Mouse (Mus musculus) spleen, postnatal 14 days (tissue): ENCODE data around the gene Rab5b.

ENCODE experiments used
- DNase-seq, 2 experiments: peaks; one replicate each; pipeline ENCODE4 v3.0.0; 2021 to 2022; ENCODE audit warnings: low spot score in 2 of 2

Gene Rab5b

DNA sequence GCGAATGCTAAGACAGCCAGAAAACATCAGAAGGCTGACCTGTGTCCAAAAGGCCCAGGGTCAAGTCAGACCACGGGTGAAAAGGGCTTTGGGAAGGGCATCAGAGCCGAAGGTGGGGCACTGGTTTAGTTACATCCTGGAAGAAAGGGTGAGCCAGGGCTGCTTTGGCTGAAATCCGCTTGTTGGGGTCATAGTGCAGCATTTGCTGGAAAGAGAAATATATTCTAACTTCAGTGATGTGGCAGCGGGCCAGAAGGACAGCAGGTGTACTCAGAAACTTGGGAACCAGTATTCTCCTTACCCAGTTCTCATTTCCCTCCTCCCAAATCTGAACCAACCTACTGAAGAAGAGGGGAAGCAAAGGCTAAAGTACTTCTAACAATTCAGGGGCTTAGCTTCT is 2.9 kb upstream of the Rab5b start:
- no peak for DNase-seq

DNA sequence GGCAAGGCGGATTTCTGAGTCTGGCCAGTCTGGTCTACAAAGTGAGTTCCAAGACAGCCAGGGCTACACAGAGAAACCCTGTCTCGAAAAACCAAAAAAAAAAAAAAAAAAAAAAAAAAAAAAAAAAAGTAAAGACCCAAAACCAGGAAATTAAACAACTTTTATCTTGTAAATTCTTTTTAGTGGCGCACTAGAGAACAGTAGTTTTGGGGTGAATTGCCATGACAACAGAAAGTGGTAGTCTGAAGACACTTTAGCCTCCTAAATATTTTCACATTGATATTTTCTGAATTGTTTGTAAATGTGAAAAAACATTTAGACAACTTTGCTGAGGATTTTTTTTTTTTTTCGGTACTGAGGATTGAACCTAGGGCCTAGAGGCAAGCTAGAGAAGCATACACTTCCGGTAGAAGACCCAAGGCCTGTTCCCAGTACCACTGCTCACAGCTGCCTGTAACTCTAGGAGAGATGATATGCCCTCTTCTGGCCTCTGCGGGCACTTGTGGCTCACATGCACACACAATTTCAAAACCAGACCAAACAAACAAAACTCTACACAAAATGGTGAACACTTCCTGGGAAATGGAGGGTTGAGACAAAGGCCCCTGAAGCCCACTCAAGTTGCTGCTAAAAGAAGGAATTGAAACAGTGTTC is 1.1 kb upstream of the Rab5b start:
- DNase-seq: no peak

DNA sequence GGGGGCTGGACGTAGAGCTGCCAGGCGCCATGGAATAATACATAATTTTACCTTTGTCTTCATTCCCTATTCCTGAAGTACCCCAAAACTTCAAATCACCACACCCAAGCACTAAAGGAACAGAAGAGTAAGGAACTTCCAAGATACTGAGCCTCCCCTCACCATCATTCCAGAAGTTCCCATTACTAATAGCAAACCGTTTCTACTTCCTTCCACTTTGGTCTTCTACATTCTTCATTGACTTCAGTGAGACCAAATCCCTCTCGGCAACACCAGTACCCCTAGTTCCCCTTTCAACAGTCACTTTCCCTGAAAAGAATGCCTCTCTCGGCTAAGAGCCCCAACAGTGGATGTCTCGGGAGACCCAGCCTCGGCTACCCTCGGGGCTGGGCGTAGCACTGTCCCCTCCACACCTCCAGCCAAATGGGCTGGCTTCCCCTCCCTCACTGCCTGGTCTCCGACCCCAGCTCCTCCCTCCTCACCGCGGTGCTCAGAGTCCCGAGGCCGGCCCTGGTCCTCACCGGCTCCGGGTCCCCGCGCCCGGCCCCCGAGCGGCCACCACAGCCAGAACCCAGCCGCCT is 563 bp downstream of the Rab5b start:
- no peak for DNase-seq

DNA sequence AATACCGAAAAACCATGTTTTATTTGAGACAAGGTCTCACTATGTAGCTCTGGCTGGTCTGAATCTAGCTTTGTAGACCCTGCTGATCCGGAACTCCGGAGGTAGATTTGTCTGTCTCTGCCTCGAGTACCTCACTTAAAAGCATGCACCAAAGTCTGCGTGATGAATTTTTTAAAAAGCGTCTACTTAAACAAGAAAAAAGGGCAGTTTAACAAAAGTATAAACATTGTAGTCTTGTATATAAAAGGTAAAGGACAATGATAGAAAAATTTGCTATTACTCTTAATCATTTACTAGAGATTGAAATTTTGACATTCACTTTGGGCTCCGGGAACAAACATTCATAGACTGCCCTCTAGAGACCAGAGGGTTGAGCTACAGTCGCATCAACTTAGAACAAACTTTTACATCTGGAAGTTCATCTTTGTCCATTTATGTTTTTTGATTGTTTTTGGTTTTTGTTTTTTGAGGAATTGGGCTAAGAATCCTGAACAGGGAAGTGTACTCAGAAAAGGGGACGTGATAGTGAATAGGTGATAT is 21.5 kb downstream of the Rab5b start:
- no peak for DNase-seq

DNA sequence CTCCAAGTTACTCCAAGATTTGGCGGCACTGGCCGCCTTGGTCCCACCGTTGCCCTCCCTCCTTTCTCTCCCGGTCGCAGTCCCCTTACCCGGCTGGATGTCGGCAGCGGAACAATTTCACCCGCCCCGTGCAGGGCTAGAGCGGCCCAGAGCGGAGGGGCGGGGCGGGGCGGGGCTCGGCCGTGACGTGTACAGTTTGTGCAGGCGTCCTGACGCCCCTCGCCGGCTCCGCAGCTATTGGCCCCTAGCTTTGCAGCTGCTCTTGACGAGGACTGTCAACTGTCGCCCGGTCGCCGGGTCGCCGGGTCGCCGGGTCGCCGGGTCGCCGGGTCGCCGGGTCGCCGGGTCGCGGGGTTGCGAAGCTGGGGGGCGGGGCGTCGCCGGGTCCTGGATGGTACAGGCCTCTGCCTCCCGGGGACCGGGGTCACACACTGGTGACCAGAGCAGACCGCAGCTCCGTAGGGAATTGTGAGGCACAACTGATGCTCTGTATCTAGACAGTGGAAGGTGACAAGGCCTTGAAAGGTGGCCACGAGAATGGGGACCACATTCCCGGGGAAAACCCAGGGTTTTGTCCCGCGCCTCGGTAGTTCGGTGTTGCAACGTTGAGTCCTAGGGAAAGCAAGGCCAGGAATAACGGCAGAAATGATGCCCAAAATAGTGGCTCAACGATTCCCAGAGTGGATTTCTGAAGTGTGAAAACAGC is 22.1 kb downstream of the Rab5b start, which contains the start of gene Suox:
Gene Suox (minus strand): TSS at position 311 of the 706 bp plus-strand sequence.
- peak; percentile 67 to 68 for DNase-seq

DNA sequence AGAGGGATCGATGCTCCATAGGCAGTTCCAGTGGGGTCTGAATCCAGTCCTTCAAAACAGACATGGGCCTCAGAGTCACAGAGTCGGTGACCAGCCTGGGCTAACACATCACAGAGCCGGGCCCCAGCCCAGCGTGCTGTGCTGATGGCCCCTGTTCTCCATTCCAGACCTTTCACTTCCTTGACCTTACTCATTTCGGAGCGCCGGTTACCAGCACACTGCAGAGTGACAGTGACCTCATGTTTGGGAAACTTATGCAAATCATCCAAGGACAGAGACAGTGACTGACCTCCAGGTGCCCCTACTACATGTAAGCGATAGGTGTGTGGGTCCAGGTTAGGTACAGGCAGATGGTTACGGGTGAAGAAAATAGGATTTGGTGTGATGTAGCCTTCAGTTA is 24.9 kb downstream of the Rab5b start:
- no peak for DNase-seq

DNA sequence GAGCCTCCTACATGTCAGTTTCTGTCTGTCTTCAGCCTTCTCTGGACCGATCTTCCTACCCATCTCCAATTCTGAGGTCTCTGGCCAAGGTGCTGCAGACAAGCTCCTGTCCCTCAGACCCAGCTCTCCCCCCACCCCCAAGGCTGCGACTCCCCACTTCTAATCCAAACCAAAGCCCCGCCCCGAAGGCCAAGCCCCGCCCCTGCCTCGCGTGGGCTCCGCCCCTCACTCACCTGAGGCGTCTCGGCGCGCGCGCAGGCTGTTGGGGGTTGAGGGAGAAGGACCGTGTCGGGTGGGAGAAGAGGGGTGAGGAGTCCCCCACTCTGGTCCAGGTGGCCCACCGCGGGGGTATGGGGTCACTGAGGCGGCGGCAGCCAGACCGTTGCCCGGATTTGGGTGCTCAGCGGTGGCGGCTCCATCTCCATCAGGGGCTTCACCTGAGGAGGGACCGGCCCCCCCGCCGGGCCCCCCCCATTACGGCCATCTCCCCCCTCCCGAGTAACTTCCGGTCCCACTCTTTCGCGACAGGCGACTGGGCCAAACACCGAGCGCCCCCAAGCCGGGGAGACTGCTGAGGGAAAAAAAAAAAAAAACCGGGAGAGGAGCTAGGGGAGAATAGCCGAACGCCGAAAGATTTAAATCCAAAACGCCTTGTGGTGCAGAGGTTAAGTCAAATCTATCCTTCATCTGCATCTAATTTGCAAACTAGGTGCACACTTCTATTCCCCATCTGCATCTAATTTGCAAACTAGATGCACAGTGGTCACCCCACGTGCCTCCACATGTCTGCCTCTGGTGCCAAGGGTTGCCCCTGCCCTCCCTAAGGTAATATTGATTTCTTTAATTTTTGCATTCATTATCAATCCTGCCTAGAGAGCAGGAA is 27.0 kb downstream of the Rab5b start:
- peak; percentile 40 to 57 for DNase-seq

DNA sequence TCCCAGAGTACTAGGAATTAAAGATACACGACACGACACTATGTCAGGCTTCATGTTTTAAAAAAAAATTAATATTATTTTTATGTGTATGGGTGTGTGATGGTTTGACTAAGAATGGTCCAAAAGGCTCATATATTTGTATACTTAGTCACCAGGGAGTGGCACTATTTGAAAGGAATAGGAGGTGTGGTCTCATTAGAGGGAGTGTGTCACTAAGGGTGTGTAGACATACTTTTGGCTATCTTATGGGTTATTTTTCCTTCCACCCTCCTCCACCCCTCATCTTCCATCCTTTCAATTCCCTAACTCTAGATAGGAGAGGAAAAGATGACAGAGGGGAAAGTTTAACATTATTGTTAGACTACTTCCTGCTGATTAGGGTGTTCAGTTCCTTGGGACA is 30.3 kb downstream of the Rab5b start:
- DNase-seq: no peak

DNA sequence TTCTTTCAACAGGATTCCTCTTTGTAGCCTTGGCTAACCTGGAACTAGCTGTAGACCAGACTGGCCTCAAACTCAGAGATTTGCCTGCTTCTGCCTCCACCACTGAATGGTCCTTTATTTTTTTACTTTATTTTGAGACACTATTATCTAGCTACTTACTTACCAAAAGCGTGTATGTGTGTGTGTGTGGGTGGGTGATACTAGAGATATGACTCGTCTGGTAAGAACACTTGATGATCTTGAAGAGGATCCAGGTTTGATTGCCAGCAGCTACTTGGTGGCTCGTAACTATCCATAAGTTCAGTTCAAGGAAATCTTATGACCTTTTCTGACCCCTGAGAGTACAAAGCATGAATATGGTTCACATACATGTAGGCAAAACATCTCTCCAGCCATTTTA is 30.8 kb downstream of the Rab5b start:
- no peak for DNase-seq

DNA sequence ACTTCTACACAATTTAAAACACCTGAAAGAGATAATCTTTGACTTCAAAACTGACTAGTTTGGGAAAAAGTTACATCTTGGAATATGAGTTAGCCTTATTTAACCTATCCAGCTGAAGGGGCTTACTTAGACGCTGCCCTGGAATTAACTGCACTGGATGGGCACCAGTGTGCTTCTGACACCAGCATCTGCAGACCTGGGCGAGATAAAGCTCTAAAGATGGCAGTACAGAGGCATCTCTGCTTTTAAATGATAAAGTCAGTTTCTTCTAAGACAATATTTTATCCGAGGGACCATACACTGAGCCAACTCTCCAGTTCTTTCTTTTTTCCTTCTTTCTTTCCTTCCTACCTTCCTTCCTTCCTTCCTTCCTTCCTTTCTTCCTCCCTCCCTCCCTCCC is 31.3 kb downstream of the Rab5b start:
- DNase-seq: no peak

DNA sequence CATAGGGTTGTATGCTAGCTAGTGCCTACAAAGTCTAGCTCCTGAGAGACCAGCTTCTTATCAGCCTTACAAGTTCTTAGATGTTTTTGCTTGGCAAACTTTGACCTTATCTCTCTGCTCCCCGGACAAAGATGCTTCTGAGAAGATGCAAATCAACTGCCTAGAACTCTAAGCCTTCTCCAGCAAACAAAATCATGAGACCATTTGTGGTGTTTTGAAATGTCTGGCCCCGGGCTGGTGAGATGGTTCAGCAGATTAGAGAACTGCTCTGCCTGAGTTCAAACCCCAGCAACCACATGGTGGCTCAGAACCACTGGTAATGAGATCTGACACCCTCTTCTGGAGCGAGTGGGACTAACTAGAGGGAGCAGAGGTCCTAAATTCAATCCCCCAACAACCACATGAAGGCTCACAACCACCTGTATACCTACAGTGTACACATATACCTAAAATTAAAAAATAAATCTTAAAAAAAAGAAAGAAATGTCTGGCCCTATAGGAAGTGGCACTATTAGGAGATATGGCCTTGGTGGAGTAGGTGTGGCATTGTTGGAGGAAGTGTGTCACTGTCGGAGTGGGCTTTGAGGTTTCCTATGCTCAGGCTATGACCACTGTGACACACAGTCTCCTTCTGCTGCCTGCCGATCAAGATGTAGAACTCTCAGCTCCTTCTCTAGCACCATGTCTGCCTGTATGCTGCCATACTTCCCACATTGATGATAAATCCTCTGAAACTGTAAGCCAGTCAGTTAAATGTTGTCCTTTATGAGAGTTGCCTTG is 32.4 kb downstream of the Rab5b start:
- DNase-seq: no peak

DNA sequence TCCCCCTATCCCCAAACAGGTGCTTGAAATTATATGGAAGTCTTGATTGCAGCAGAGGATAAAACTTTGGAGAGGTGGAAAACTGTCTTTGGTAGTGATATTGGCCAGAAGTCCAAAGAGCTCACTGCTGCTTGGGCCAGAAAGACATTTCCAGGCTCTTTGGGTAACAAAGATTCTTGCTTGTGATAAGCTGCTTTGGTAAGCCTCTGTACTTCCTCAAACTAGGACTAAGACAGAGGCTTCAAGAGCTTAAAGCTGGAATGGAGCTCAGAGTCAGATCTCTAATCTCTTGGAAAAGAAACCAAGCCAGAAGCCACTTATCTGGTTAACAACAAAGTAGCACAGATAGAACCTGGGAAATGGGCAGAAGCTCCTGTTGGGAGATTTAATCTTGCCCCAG is 33.6 kb downstream of the Rab5b start:
- DNase-seq: no peak

DNA sequence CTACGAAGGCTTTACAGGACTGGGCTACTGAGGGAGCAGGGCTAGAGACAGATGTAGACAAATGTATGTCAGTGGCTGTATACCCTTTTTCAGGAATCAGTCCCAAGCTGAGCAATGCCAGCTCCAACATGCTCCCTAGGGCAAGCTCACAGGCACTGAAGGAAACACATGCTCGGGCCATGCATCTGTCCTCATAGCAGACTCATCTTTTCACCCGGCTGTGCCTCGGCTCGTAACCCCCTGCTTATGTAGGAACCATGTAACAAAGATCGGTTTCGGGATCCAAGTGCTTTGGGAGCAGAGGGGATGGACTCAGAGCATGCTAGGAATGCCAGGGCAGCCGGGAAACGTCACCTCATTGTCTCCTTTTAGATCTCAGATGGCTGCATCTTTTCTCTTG is 36.6 kb downstream of the Rab5b start:
- DNase-seq: no peak

DNA sequence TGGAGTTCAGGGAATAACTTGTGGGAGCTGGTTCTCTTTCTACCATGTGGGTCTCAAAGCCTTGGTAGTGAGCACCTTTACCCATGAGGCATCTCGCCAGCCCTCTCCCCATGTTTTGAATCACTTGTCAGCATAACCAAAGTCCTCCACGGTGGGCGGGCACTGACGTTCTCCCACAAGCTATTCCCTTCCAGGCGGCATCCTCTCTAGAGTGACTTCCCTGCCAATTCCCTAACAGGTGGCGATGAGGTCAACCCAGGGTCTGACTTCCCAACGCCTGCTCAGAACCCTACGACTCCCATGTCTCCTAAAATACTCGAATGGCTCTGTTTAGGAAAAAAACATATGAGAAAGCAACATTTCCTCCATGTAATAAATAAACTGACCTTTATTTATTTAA is 38.2 kb downstream of the Rab5b start:
- no peak for DNase-seq

DNA sequence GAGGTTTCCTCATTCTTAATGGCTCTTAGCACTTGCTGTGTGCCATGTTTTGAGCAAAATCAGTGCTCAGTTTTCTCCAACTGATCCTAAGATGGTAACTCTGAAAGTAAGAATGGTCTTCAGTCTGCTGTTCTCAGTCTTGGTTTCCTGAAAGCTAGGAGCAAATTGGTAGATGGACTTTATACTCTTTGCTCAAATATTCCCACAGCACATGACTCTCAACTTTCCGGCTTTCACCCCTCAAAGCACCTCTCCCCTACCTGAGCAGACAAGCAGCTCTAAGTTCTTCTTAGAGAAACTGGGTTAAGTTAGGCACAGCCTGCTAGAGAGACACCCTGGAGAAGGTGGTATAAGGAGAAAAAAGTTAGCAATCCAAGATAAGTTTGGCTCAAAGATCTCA is 39.3 kb downstream of the Rab5b start:
- DNase-seq: no peak

DNA sequence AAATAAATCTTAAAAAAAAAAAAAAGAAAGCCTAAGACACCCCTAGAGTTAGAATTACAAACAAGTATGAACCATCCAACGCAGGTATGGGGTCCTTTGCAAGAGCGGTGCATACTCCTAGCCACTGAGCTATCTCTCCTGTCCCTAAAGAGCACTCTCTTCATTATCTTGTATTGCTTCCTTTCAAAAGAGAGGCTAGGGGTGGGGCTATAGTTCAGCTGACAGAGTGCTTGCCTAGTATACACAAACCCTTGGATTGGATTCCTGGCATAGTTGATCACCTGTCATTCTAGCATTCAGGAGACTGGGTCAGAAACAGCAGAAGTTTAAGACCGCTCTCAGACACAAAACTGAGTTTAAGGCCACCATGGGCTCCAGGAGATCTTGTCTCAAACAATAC is 40.8 kb downstream of the Rab5b start:
- no peak for DNase-seq

DNA sequence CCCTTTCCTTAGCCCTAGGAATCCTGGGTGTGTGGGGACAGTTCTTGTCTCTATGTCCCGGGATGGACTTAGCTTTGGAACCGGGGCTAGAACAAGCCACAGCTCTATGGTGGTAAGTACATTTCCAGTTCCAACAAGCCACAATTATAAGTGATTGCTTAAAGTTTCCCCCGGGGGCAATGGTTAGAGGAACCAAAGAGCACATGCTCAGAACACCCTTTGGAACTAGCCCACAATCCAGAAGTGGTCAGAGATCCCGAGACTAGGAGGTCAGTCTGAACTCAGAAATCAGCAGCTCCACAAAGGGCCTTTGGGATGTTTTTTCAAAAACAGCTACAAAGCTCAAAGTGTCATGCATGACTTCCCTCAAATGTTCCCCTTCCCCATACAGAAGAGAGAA is 42.2 kb downstream of the Rab5b start:
- no peak for DNase-seq

DNA sequence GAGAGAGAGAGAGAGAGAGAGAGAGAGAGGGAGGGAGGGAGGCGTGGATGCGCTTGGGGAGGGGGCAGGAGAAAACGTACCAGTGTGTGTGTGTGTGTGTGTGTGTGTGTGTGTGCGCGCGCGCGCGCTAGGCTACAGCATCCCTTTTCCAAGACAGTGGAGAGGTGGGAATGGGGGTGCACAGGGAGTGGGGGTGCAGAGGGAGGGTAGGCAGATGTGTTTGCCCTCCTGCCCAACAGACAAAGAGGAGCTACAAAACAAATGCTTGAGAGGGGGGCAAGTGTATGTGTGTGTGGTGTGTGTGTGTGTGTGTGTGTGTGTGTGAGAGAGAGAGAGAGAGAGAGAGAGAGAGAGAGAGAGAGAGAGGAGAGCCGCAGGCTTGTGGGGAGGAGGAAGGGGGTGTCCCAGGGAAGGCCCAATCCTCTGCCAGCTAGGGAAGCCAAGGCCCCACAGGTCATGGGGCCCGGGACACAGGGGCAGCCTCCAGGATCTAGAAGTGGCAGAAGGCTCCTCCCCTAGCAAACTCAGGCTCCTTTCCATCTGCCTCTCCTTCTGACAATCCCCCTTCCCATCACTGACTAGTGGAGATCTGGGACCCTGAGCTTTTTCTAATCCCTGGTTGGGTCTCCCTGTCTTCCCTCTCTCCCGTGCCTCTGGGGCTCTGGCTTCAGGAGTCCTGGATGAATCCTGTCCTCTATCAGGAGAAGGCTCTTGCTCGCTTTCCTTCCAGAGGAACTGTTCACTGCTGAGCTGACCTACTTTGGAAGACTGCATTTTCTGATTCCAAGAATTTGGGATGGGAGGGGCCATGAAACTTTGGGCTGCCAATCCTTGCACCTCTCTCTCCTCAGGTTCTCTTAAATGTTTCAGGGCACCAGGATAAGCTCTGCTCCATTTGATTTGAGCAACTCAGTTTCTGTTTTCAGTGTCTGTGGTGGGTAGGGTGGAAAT is 49.6 kb downstream of the Rab5b start:
- no peak for DNase-seq

DNA sequence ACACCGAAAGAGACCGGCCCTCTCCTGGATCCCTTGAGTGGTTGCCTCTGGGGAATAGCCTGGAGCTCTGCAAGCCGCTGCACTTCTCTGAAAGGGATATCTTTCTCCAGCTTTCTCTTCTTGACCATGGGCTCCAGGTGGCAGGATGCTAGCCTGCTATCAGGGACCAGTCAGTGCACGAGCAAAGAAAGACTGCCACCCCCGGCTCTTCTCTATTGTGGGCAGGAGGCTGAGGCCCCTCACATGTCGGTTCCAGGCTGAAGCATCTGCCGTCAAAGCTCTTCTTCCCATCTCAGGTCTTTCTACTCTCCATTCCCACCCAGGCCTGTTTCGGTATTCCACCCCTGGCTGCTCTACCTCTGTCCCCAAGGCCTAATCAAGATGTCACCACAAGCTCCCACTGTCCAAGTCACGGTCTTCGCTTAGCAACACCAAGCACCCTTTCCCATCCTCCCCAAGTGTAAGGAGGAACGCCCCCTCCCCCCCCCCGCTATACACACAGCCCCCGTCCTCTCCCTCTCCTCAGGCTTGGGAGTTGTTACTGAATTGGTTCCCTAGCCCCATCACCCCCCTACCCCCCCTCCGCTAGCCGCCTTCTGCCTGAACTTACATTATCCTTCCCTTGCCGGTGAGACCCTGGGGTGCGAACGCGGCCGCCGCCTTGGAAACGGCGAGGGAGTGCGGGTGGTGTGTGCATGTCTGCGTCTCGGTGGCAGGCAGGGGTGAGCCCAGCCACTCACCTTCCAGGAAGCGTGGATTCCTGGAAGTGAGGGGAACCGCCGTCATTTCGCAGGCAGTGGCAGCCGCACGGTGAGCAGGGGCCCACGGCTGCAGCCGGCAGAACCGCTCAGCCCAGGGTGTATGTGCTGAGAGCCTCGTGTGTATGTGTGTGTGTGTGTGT is 50.7 kb downstream of the Rab5b start, which contains the start of gene Ikzf4:
Gene Ikzf4 (minus strand): TSS at position 881 of the 901 bp plus-strand sequence.
- DNase-seq: no peak
